Mouse (Mus musculus): ENCODE measurements around the gene Pxn. TPM values are rescaled to one million over a fixed set of nuclear protein-coding genes. Genes with fewer than 3 reads are reported as not detected.
"Not testable (repeated sequence)": the region's sequence is repeated elsewhere in the genome, so short reads cannot be mapped to it uniquely, and the experiment has no call there.

The Pxn gene
- polyA plus RNA-seq, 1 experiment = 76.8 TPM

GRCm38 (mm10) chr5:115485489-115486205 lies 20.8 kb upstream of the Pxn start:
- no peak for DNase-seq (ENCODE audit: low read depth, low spot score)
- 39% methylated on average over 18 of the region's 18 CpGs for WGBS

GRCm38 (mm10) chr5:115486726-115487125 lies 19.8 kb upstream of the Pxn start:
- no peak for DNase-seq (ENCODE audit: low read depth, low spot score)
- WGBS = 34% methylated on average over 4 of the region's 4 CpGs

GRCm38 (mm10) chr5:115487353-115487752 lies 19.1 kb upstream of the Pxn start:
- 79% methylated on average over 8 of the region's 8 CpGs for WGBS
- no peak for DNase-seq (ENCODE audit: low read depth, low spot score)

- DNase-seq (ENCODE audit: low read depth, low spot score) = no peak
- WGBS = 79% methylated on average over 9 of the region's 9 CpGs
Measured at GRCm38 (mm10) chr5:115487942-115488580, 18.4 kb upstream of the Pxn start.

- DNase-seq (ENCODE audit: low read depth, low spot score) = no peak
- under 1% methylated on average over 39 of the region's 39 CpGs for WGBS
Measured at GRCm38 (mm10) chr5:115488841-115489698, 17.4 kb upstream of the Pxn start.

- WGBS = under 1% methylated on average over 50 of the region's 50 CpGs
- DNase-seq (ENCODE audit: low read depth, low spot score) = peak; percentile 78
Measured at GRCm38 (mm10) chr5:115489699-115490637, 16.5 kb upstream of the Pxn start.

GRCm38 (mm10) chr5:115490638-115491000 lies 15.9 kb upstream of the Pxn start:
- DNase-seq (ENCODE audit: low read depth, low spot score) = no peak
- WGBS = 4% methylated on average over 8 of the region's 8 CpGs

- no peak for DNase-seq (ENCODE audit: low read depth, low spot score)
- WGBS = 29% methylated on average over 5 of the region's 5 CpGs
Measured at GRCm38 (mm10) chr5:115491076-115491475, 15.4 kb upstream of the Pxn start.

GRCm38 (mm10) chr5:115491771-115492322 lies 14.6 kb upstream of the Pxn start:
- WGBS = 2% methylated on average over 28 of the region's 28 CpGs
- DNase-seq (ENCODE audit: low read depth, low spot score) = no peak

GRCm38 (mm10) chr5:115492711-115493335 lies 13.7 kb upstream of the Pxn start:
- DNase-seq (ENCODE audit: low read depth, low spot score) = no peak
- 37% methylated on average over 6 of the region's 6 CpGs for WGBS

GRCm38 (mm10) chr5:115493441-115493840 lies 13.0 kb upstream of the Pxn start:
- 57% methylated on average over 5 of the region's 5 CpGs for WGBS
- no peak for DNase-seq (ENCODE audit: low read depth, low spot score)

GRCm38 (mm10) chr5:115495618-115496017 lies 10.9 kb upstream of the Pxn start:
- DNase-seq (ENCODE audit: low read depth, low spot score) = not testable (repeated sequence)
- WGBS = 85% methylated on average over 3 of the region's 3 CpGs

- 76% methylated on average over 7 of the region's 7 CpGs for WGBS
- no peak for DNase-seq (ENCODE audit: low read depth, low spot score)
Measured at GRCm38 (mm10) chr5:115497033-115497432, 9.4 kb upstream of the Pxn start.

GRCm38 (mm10) chr5:115498307-115499240 lies 7.9 kb upstream of the Pxn start:
- 67% methylated on average over 9 of the region's 9 CpGs for WGBS
- no peak for DNase-seq (ENCODE audit: low read depth, low spot score)

GRCm38 (mm10) chr5:115500383-115500935 lies 6.0 kb upstream of the Pxn start:
- DNase-seq (ENCODE audit: low read depth, low spot score) = no peak
- WGBS = 66% methylated on average over 12 of the region's 12 CpGs

- DNase-seq (ENCODE audit: low read depth, low spot score) = no peak
- WGBS = 30% methylated on average over 12 of the region's 12 CpGs
Measured at GRCm38 (mm10) chr5:115503035-115503434, 3.4 kb upstream of the Pxn start.

GRCm38 (mm10) chr5:115505617-115506016 lies 859 bp upstream of the Pxn start:
- DNase-seq (ENCODE audit: low read depth, low spot score) = not testable (repeated sequence)
- WGBS = 73% methylated on average over 4 of the region's 4 CpGs
